Mouse (Mus musculus) gastrocnemius, postnatal 36 days (tissue): ENCODE measurements around the gene Dcbld2. TPM values are rescaled to one million over a fixed set of nuclear protein-coding genes. Genes with fewer than 3 reads are reported as not detected.

Experiments used
- DNase-seq, 2 experiments: peaks; one replicate each; pipeline ENCODE4 v3.0.0; 2022
- intact Hi-C: fragments of 180-260 bp; cut with DNase I; formaldehyde crosslinking; loops from one replicate; pipeline ENCODE4 v1.15.1; 2025
- long read RNA-seq, 2 experiments: library from polyadenylated mRNA; stranded (forward); transcript quantifications; one replicate each; pipeline ENCODE4 v2.0.0; 2021
- total RNA-seq, 2 experiments: library from RNA; stranded (reverse); gene quantifications; 2 replicates each; pipeline ENCODE4 v1.2.3; 2021

The Dcbld2 gene
- 1 to 10 TPM; 4.0 to 5.7 TPM for total RNA-seq
- long read RNA-seq, experiment 1 = 0 reads
- long read RNA-seq, experiment 2, partial matches to known transcripts = 0 of 2 reads
- long read RNA-seq, experiment 2, other reads (novel, unspliced or antisense) = 2 of 2 reads

GRCm38 (mm10) chr16:58408062-58408486, at the start of gene Dcbld2:
TSS of gene Dcbld2 (plus strand) at chr16:58408443.
- peak; percentile 92 to 98 for DNase-seq
- intact Hi-C loops = no loop called here

DNA sequence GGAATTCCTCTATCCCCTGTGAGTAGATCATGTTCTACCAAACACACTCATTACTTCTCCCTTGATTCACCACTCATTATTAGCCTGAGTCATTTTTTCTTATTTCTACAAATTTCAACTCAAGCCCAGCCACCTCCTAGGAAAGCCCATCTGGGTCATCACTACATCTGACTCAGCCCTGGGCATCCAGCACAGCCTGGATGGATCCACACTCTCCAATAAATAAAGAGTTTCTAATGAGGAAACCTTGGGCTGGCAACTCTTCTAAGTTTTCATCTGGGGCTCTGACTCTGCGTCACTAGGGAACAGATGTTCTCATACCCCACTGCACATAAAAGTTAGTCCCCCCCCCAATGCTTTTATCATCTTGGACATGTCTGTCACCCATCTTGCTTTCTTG, 31.1 kb upstream of the Dcbld2 start:
- peak in 1 of 2 experiments; percentile 36 for DNase-seq

GRCm38 (mm10) chr16:58377756-58378503, 30.3 kb upstream of the Dcbld2 start:
- DNase-seq = no peak
- intact Hi-C loops = no loop called here

More for the DNA sequence above, 31.1 kb upstream of the Dcbld2 start:
- intact Hi-C loops = no loop called here

DNA sequence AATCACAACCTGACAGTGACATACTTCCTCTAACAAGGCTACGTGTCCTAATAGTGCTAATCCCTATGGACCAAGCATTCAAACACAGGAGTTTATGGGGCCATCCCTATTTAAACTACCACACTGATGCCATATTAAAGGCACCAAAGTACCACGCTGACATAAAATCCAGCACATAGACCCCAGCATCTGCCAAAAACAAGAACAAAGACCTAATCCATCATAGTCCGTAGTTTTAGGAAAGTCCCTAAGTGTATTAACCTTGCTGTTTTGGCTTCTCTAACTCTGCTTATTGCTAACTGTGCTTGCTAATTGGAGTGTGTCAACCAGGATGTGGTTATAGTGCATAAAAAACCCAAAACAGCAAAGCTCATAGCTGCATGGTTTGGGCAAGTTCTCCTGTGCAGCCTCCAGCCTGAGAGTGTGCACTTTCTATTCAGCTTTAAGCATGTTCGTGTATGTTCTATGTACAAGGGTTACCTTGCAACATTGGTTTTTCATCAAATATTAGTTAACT, 21.9 kb upstream of the Dcbld2 start:
- intact Hi-C loops = no loop called here
- no peak for DNase-seq

DNA sequence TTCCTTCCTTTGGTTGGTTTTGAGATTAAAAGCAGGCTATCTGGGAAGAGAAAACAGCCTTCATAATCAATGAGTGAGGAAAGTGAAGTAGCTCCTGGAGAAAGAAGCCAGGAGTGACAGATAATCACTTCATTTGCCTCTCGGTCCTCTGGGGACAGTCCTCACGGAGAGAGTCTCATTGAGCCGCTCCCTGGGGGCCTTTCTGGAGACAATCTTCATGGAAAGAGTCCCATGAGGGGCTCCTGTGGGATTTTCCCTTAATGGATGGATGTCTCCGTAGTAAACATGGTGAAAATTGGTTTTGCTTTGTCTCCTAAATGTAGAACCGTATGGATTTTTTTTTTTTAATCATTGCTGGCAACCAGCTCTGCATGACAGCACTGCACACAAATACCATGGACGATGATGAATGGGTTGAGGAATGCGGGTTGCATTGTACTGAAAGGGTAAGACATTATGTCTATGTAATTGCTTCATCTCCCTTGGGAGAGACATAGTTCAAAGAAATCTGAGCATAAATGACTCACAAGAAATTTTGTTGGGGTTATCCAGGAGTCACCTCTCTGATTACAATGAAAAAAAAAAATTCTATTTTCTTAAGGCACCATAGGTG, 19.0 kb upstream of the Dcbld2 start:
- intact Hi-C loops = no loop called here
- no peak for DNase-seq

DNA sequence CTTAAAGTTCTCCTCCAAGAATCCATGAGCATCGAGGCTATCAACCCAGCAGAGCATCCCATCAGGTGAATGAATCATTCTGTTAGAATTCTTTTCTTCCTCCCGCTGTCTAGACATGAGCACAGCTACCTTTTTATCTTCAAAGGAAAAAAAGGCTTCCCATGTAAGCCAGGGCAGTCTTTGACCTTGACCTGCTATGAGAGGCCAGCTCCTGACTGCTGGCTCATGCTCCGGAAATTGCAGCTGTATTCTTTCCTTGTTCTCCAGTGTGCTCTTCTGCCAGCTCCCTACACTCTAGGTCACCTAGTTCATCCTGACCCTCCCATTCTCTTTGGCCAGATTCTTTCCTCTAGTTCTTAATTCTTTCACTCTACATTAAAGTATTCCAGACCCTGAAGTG, 15.2 kb upstream of the Dcbld2 start:
- intact Hi-C loops = no loop called here
- no peak for DNase-seq

- intact Hi-C loops = no loop called here
- no peak for DNase-seq
These were observed 14.1 kb upstream of the Dcbld2 start for GRCm38 (mm10) chr16:58394156-58394555.

DNA sequence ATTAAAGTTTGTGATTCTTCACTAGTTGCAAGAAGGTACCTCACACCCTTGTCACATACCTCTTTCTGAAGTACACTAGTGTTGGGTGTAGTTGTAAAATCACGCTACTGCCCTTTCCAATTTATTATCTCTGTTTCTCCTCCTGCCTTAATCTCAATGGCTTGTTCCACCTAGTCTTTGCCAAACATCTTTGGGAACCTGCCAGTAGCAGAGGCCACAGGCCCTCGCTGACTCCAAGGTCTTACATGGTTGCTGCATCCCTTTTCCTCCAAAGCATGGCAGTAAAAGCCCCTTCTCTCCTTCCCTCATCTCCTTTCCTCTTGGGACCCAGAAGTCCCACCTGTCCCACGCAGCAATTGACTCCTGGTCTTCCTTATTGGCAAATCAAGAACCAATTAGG, 9.6 kb upstream of the Dcbld2 start:
- DNase-seq = no peak
- intact Hi-C loops = no loop called here

- intact Hi-C loops = no loop called here
- DNase-seq = no peak
These were observed 7.2 kb upstream of the Dcbld2 start for GRCm38 (mm10) chr16:58401079-58401478.

- no peak for DNase-seq
- intact Hi-C loops = no loop called here
These were observed 3.6 kb upstream of the Dcbld2 start for GRCm38 (mm10) chr16:58404665-58405064.

- intact Hi-C loops = no loop called here
- no peak for DNase-seq
These were observed 3.0 kb upstream of the Dcbld2 start for GRCm38 (mm10) chr16:58405271-58405670.

DNA sequence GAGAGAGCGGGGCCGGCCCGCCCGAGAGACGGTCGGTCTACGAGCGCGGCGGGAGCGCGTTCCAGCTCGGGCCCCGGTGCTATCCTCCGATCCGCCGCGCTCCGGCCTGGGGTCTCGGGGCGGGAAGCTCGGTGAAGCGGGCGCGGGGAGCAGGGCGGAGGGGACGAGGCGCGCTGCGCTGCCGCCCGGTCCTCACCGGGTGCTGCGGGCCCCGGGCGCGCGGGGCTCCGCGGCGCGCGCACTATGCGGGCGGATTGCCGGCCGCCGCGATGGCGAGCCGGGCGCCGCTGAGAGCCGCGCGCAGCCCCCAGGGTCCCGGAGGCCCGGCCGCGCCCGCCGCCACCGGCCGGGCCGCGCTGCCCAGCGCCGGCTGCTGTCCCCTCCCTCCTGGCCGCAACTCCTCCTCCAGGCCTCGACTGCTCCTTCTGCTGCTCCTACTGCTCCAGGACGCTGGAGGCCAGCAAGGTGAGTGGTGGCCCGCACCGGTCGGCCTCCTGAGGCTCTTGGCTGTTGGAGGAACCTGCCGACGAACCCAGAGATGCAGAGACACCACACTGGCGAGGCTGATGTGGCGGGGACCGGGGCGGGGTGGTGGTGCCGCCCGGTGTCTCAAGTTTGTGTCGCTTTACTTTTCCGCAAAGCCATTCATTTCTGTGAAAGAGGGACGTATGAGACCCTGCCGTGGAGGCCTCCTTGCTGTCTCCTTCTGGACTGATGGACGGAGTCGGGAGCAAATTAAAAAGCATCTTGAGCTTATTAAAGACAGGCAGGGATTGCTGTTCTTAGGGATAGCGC, 441 bp downstream of the Dcbld2 start:
- DNase-seq = peak; percentile 10 to 28
- intact Hi-C loops = no loop called here

GRCm38 (mm10) chr16:58409825-58410224, 1.6 kb downstream of the Dcbld2 start:
- intact Hi-C loops = no loop called here
- no peak for DNase-seq

- intact Hi-C loops = no loop called here
- DNase-seq = no peak
These were observed 6.6 kb downstream of the Dcbld2 start for GRCm38 (mm10) chr16:58414801-58415200.

- intact Hi-C loops = no loop called here
- DNase-seq = no peak
These were observed 7.3 kb downstream of the Dcbld2 start for GRCm38 (mm10) chr16:58415500-58415899.

DNA sequence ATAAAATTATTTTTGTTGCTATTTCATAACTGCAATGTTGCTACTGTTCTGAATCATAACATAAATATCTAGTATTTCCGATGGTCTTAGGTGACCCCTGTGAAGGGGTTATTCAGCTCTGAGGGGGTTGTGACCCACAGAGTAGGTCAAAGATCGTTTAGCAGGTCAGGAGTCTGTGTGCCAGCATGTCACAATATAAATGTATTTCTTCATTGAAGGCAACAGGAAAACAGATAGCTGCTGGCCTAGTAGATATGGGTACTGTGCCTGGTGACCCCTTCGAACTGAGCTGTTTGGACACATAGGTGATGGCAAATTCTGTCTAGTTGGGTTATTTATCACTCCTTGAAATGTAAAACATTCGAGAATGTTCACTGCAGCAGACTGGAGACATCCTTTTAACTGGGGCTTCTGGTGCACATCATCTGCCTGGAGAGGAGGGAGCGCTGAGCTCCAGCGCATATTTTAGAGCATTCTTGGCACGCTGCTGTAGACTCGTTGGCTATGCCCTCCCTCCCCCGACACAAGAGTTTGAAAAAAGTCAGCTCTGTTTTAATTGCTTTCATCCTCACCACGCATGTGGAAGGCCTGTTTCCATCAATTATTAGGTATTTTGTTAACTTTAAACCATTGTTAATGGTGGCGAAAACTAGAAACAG, 13.6 kb downstream of the Dcbld2 start:
- no peak for DNase-seq
- intact Hi-C loops = no loop called here

DNA sequence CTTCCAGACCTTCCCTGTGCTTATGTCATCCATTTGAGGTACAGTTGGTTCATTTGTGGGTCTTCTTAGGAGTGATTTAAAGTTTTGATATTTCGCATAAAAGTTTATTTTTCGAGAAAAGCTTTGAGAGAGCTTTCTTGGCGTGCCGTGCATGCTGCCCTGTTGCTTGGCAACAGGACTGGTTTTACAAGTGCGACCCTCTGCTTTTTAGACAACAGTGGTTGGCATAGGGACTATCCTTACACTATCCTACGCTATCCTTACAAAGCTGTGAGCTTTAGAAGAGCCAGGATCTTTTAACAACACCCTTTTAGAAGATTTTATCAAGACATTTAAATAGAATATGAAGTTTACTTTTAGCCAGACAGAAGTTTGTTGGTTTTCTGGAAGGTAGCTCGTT, 22.0 kb downstream of the Dcbld2 start:
- intact Hi-C loops = no loop called here
- DNase-seq = no peak

DNA sequence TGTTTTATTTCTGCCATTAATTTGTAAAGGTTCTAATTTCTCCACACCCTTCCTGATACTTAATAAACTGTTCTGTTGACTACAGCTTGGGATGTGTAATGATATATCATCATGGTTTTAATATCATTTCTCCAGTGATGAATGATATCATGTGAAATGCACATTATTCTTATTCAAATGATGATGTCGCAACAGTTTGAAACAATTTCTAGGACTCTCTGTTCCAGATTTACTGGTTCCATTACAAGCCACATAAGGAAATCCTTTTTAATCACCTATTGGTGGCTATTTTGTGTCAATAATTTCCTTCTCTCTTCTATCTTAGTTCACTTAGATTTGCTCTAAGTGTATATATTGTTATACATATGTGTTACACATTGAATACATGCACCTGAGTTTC, 24.1 kb downstream of the Dcbld2 start:
- DNase-seq = no peak
- intact Hi-C loops = no loop called here

GRCm38 (mm10) chr16:58444735-58445134, 36.5 kb downstream of the Dcbld2 start:
- intact Hi-C loops = no loop called here
- DNase-seq = no peak
